Mouse (Mus musculus) embryo, embryonic 11.5 days (tissue): ENCODE measurements around the gene Gm3005.
"Not testable (repeated sequence)": the region's sequence is repeated elsewhere in the genome, so short reads cannot be mapped to it uniquely, and the experiment has no call there.

Source experiments
- DNase-seq: peaks from one replicate; pipeline ENCODE4 v3.0.0-alpha.2; 2012; ENCODE audit warnings: low read depth, low spot score

The Gm3005 gene

DNA sequence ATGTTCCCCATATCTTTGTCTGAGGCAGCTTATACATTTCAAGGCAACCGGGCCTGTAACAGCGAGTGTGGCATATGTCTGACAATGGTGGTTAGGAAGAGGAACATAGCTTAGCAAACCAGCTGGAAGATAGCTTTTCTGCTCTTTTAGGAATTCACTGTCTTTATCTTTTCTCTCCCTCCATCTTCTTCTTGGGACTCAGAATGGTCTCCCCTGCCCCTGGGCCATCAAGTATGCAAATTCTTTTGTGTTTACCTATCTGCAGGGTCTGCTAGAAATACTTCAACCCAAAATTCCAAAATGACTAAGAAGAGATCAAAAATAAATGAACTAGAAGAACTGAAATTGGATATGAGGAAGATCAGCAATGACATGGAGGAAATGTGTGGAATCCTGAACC lies at the start of gene Gm3005:
TSS of gene Gm3005 (plus strand) at position 301 of the 400 bp plus-strand sequence.
- not testable (repeated sequence) for DNase-seq

- DNase-seq, result not testable (repeated sequence)
Measured at GRCm38 (mm10) chr14:3394793-3395192, 33.1 kb upstream of the Gm3005 start, which contains the start of gene Gm10413. Gene Gm10413 (plus strand): TSS chr14:3395093.

DNA sequence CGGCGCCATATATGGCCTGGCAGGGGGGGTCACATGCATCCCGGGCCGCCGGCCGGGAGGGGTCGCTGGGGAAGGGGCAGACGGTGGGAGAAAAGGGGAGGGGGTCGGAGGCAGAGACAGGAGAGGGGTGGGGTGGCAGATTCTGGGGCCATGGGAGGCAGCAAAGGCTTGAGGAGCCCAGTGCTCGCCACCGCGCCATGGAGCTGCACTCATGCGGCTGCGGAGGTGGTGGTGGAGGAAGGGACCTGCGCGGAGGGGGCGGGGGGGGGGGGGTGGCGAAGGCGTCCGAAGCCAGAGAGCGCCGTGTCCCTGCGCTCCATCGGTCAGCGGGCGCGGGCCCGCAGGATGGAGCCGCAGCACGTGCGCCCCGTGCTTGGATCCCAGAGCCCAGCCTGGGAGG lies 15.6 kb upstream of the Gm3005 start, which contains the start of gene Gm10409:
TSS of gene Gm10409 (plus strand) at position 301 of the 400 bp plus-strand sequence.
- DNase-seq, result not testable (repeated sequence)

GRCm38 (mm10) chr14:3449079-3449478 lies 21.2 kb downstream of the Gm3005 start, which contains the start of gene Gm10408:
Gene Gm10408 (plus strand): TSS chr14:3449379.
- DNase-seq, result not testable (repeated sequence)

GRCm38 (mm10) chr14:3634212-3634611 lies 206.3 kb downstream of the Gm3005 start, which contains the start of gene Gm3012:
Gene Gm3012 (plus strand): TSS chr14:3634512.
- not testable (repeated sequence) for DNase-seq
